Mouse (Mus musculus) forebrain, embryonic 14.5 days (tissue): Measurements from ENCODE around the gene Tmem42. TPM values are rescaled to one million over a fixed set of nuclear protein-coding genes. Genes with fewer than 3 reads are reported as not detected.

ENCODE experiments used
- ATAC-seq: fragments of 200-750 bp; cut with Nextera tagmentation; 2 replicates; pipeline ENCODE4 v1.8.0; 2017; ENCODE audit warnings: mild to moderate bottlenecking, moderate library complexity
- DNase-seq: peaks from one replicate; pipeline ENCODE4 v3.0.0-alpha.2; 2015; ENCODE audit warnings: low spot score
- H3K27ac ChIP-seq: fragments of 300-500 bp; sonication (generic); 2 replicates; pipeline ENCODE4 v1.5.1; 2014; ENCODE audit warnings: low read depth, mild to moderate bottlenecking, control low read depth, low read length, moderate library complexity
- H3K27me3 ChIP-seq: fragments of 300-500 bp; sonication (generic); replicated peaks from 2 replicates; pipeline ENCODE4 v1.6.1; 2014; ENCODE audit warnings: low read length, control low read depth, mixed read lengths; ENCODE audit not compliant: control insufficient read depth, insufficient read depth
- H3K36me3 ChIP-seq: fragments of 300-500 bp; sonication (generic); 2 replicates; pipeline ENCODE4 v1.6.1; 2014; ENCODE audit warnings: low read length, control low read depth; ENCODE audit not compliant: control insufficient read depth, insufficient read depth
- H3K4me1 ChIP-seq: fragments of 300-500 bp; sonication (generic); 2 replicates; pipeline ENCODE4 v1.6.1; 2014; ENCODE audit warnings: antibody characterized with exemption, low read length, control low read depth; ENCODE audit not compliant: control insufficient read depth, insufficient read depth
- H3K4me2 ChIP-seq: fragments of 300-500 bp; sonication (generic); 2 replicates; pipeline ENCODE4 v1.6.1; 2014; ENCODE audit warnings: mild to moderate bottlenecking, control low read depth, low read length
- H3K4me3 ChIP-seq: fragments of 300-500 bp; sonication (generic); 2 replicates; pipeline ENCODE4 v1.5.1; 2014; ENCODE audit warnings: low read depth, low read length, control low read depth
- H3K9ac ChIP-seq: fragments of 300-500 bp; sonication (generic); 2 replicates; pipeline ENCODE4 v1.6.1; 2014; ENCODE audit warnings: mild to moderate bottlenecking, low read length, control low read depth, moderate library complexity
- H3K9me3 ChIP-seq: fragments of 300-500 bp; sonication (generic); replicated peaks from 2 replicates; pipeline ENCODE4 v1.6.1; 2016; ENCODE audit warnings: low read length, control low read depth, mixed read lengths; ENCODE audit not compliant: control insufficient read depth
- WGBS: fragments of 180-500 bp; shearing (Covaris S2); extraction: QIAGEN DNeasy Blood & Tissue Kit; methylation state at CpG from one replicate; pipeline ENCODE4 v1.1.7; 2014; 5-methylcytosine and 5-hydroxymethylcytosine counted together
- polyA plus RNA-seq: library from polyadenylated mRNA; unstranded; fragments of >200 nt; fragmentation: Nextera tagmentation; extraction: Ambion mirVana; gene quantifications from 2 replicates; pipeline ENCODE4 v1.2.1, GENCODE M21; 2014

The Tmem42 gene
- polyA plus RNA-seq, 1 experiment from 2014 or later, result 24.8 TPM

DNA sequence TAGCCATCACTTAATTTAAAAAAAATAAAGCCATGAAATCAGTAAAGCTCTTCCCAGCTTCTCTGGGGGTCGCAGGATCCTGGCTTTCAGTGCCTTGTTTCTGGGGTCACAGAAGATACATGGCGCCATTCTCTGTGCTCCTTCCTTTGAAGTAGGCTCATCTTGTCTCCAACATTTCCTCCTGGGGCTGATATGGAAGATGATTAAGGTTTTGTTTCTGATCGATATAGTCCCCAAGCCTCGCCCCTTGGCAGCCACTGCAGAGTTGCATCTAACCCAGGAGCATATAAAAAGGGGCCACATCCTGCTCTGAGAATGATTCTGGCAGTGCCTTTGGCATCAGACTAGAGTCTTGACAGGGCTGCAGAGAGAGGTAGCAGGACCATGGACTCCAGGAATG, 13.3 kb downstream of the Tmem42 start, which contains the start of gene Tgm4:
TSS of gene Tgm4 (plus strand) at position 301 of the 400 bp plus-strand sequence.
- Histone ChIP-seq H3K4me2 (no peak within 1 kb of the TSS), H3K9me3 (no peaks in the 10 kb centered on the region), H3K9ac (no peak within 1 kb of the TSS), H3K27ac (no peak within 1 kb of the TSS), H3K36me3 (no peaks in the 10 kb centered on the region), H3K4me3 (no peak within 1 kb of the TSS), H3K27me3 (no peaks in the 10 kb centered on the region), H3K4me1 (no peaks in the 10 kb centered on the region)
- DNase-seq (no peak), ATAC-seq (no peak)
- WGBS, result 90% methylated on average over 4 of the region's 4 CpGs

DNA sequence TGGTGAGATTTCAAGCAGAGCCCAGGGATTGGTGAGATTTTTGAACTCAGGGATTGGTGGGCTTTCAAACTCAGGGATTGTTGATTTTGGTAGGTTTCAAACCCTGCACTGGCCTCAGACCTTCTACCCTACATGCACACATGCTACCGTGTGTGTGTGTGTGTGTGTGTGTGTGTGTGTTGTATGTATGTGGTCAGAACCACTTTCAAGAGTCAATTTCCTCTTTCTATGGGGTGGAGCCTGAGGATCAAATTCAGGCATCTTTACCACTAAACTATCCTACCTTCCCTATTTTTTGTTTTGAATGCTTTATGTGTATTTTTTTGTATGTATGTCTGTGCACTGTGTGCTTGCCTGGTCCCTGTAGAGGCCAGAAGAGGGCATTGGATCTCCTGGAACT, 26.5 kb downstream of the Tmem42 start:
- Histone ChIP-seq H3K4me3 (no peak overlapping the region), H3K27me3 (no peaks in the 10 kb centered on the region), H3K9me3 (no peaks in the 10 kb centered on the region), H3K27ac (no peak overlapping the region), H3K4me1 (no peaks in the 10 kb centered on the region), H3K4me2 (no peak overlapping the region), H3K9ac (no peak overlapping the region), H3K36me3 (no peaks in the 10 kb centered on the region)
- 89% methylated on average over 1 of the region's 1 CpGs for WGBS
- DNase-seq (no peak), ATAC-seq (no peak)

DNA sequence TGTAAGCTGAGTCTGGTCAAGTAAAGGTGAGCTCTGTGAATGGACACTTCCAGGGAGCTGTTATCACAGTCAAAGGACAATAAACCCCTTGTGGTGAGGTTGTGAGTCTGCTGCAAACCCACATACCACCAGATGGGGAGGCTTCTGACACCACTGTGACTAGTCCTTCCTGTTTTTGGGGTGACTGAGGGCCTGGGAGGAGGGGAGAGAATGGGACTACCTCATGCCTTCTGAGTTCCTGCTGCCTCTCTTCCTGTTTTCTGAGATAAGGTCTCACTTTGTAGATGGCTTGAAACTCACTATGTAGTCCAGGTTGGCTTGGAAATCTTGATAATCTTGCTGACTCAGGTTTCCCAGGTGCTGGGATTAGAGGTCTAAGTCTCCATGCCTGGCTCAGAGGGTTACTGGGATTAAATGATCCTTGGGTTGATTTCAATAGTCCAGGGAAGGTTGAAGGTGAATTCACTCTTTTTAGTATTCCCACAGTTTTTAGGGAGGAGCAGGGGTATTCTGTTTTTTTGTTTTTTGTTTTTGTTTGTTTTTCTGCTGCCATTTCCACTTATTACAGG, 37.7 kb downstream of the Tmem42 start:
- ATAC-seq (no peak), DNase-seq (no peak)
- no peaks in the 10 kb centered on the region for H3K36me3 ChIP-seq
- no peaks in the 10 kb centered on the region for H3K9me3 ChIP-seq
- no peak overlapping the region for H3K27ac ChIP-seq
- no peak overlapping the region for H3K4me3 ChIP-seq
- H3K4me2 ChIP-seq, result no peak overlapping the region
- H3K4me1 ChIP-seq, result no peaks in the 10 kb centered on the region
- no peak overlapping the region for H3K9ac ChIP-seq
- H3K27me3 ChIP-seq, result no peaks in the 10 kb centered on the region

DNA sequence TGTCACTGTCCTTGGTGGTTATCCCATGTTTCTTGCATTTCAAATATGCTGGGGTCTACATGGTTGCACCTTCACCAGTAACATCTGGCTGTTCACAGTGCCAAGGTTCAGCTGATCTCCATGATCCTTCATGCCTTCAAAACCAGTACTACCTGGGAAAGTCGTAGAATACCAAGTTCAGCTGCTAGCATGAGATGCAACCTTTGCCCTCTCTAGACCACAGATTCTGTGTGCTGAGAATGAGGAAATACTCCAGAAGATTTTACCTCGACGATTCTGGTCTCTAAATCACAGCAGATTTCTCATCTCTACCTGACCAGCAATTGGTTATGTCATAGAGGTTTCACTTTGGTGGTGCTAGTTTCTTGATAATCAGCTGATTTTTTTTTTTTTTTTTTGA, 39.0 kb downstream of the Tmem42 start:
- H3K9me3 ChIP-seq, result no peaks in the 10 kb centered on the region
- no peak overlapping the region for H3K9ac ChIP-seq
- no peak for ATAC-seq
- H3K27me3 ChIP-seq, result no peaks in the 10 kb centered on the region
- no peaks in the 10 kb centered on the region for H3K4me1 ChIP-seq
- 89% methylated on average over 3 of the region's 3 CpGs for WGBS
- no peak for DNase-seq
- no peak overlapping the region for H3K27ac ChIP-seq
- H3K4me3 ChIP-seq, result no peak overlapping the region
- no peaks in the 10 kb centered on the region for H3K36me3 ChIP-seq
- no peak overlapping the region for H3K4me2 ChIP-seq

Other genes starting within 250 kb of the Tmem42 start
- 6.3 TPM in 2 replicates for gene Tcaim, start 215.8 kb upstream of the Tmem42 start, polyA plus RNA-seq
- gene Gm35549, start 177.3 kb upstream of the Tmem42 start, polyA plus RNA-seq, result 0.41 TPM in 1 of 2 replicates, not detected in the other
- 63.1 and 79.1 TPM in 2 replicates for gene Zfp445, start 155.3 kb upstream of the Tmem42 start, polyA plus RNA-seq
- gene Zkscan7, start 135.6 kb upstream of the Tmem42 start, polyA plus RNA-seq, result 1.3 and 1.4 TPM in 2 replicates
- 20.8 and 23.6 TPM in 2 replicates for gene Zfp105, start 98.3 kb upstream of the Tmem42 start, polyA plus RNA-seq
- gene 1110059G10Rik, start 70.3 kb upstream of the Tmem42 start, polyA plus RNA-seq, result 44.1 and 46.3 TPM in 2 replicates
- 24.2 and 26.4 TPM in 2 replicates for gene Kif15, start 70.3 kb upstream of the Tmem42 start, polyA plus RNA-seq
- gene Tgm4, start 13.4 kb downstream of the Tmem42 start, polyA plus RNA-seq, result 0.20 and 0.28 TPM in 2 replicates
- gene Zdhhc3, start 91.9 kb downstream of the Tmem42 start, polyA plus RNA-seq, result 50.7 and 51.2 TPM in 2 replicates
- gene Exosc7, start 91.9 kb downstream of the Tmem42 start, polyA plus RNA-seq, result 103 and 108 TPM in 2 replicates
- 0.36 TPM in 1 of 2 replicates, not detected in the other for gene Clec3b, start 129.6 kb downstream of the Tmem42 start, polyA plus RNA-seq
- 0.05 and 0.06 TPM in 2 replicates for gene Cdcp1, start 194.7 kb downstream of the Tmem42 start, polyA plus RNA-seq
- gene Tmem158, start 239.4 kb downstream of the Tmem42 start, polyA plus RNA-seq, result 18.5 and 18.7 TPM in 2 replicates